Comparison of ENCODE assay signal across 15 mouse cellular contexts in genomic region chr4:132598861-132599260, GRCm38 (mm10).
"Had no signal": no experiment of that assay in that cellular context is flagged by ENCODE, and none has a peak within 500 bp of the region (broad histone marks: within the 10 kb centered on the region; RNA-seq: fewer than 3 reads in every experiment).

No protein-coding gene starts in this region.

- H3K9ac ChIP-seq: kidney, embryonic 15.5 days; liver, embryonic 12.5 days; lung, embryonic 15.5 days had no signal

- ATAC-seq: liver, embryonic 12.5 days had no signal

- H3K27me3 ChIP-seq: kidney, embryonic 15.5 days; liver, embryonic 12.5 days; lung, embryonic 15.5 days had no signal

- H3K4me3 ChIP-seq: kidney, embryonic 15.5 days; left cerebral cortex, adult 2 months; liver, embryonic 12.5 days; lung, embryonic 15.5 days had no signal

- DNase-seq: kidney, adult 8-10 months; kidney, postnatal 10 days; kidney, postnatal 36 days; layer of hippocampus, postnatal 36 days; lung, postnatal 10 days; lung, postnatal 4 days; midbrain, embryonic 14.5 days; thymus, adult 18-20 months; thymus, postnatal 14 days; thymus, postnatal 4 days had no signal

- H3K9me3 ChIP-seq: kidney, embryonic 15.5 days; lung, embryonic 15.5 days had no signal

- H3K4me1 ChIP-seq: lung, embryonic 15.5 days had no signal

- H3K36me3 ChIP-seq: kidney, embryonic 15.5 days; liver, embryonic 12.5 days; lung, embryonic 15.5 days had no signal

- H3K27ac ChIP-seq: kidney, embryonic 15.5 days; left cerebral cortex, adult 2 months; liver, embryonic 12.5 days; lung, embryonic 15.5 days had no signal

- H3K4me2 ChIP-seq: kidney, embryonic 15.5 days; liver, embryonic 12.5 days; lung, embryonic 15.5 days; midbrain, embryonic 11.5 days had no signal
